Mouse (Mus musculus): ENCODE results near the gene Cmya5. TPM values are rescaled to one million over a fixed set of nuclear protein-coding genes. Genes with fewer than 3 reads are reported as not detected.
"Not testable (repeated sequence)": the region's sequence is repeated elsewhere in the genome, so short reads cannot be mapped to it uniquely, and the experiment has no call there.

The Cmya5 gene
- polyA plus RNA-seq, 1 experiment: not detected

GRCm38 (mm10) chr13:93094204-93094935, 50.2 kb downstream of the Cmya5 start:
- Histone ChIP-seq H3K9me3 (ENCODE audit: control insufficient read depth, low read length) (no peaks in the 10 kb centered on the region), H3K36me3 (ENCODE audit: control insufficient read depth) (no peaks in the 10 kb centered on the region), H3K4me3 (replicated peaks) (no peak overlapping the region), H3K27me3 (ENCODE audit: control insufficient read depth) (peaks cover 3% of the 10 kb centered on the region; the same call in 1 of the 2 replicates), H3K4me1 (ENCODE audit: control insufficient read depth) (no peaks in the 10 kb centered on the region)
- TF ChIP-seq TAL1 (IDR thresholded peaks at IDR 0.05; ENCODE audit: low read length) (no peak), GATA1 (IDR thresholded peaks at IDR 0.05; ENCODE audit: low read length) (no peak)

- Histone ChIP-seq H3K27me3 (ENCODE audit: control insufficient read depth) (peaks cover 3% of the 10 kb centered on the region; the same call in 1 of the 2 replicates), H3K9me3 (ENCODE audit: control insufficient read depth, low read length) (no peaks in the 10 kb centered on the region), H3K4me1 (ENCODE audit: control insufficient read depth) (no peaks in the 10 kb centered on the region), H3K4me3 (replicated peaks) (no peak overlapping the region), H3K36me3 (ENCODE audit: control insufficient read depth) (no peaks in the 10 kb centered on the region)
- TF ChIP-seq TAL1 (IDR thresholded peaks at IDR 0.05; ENCODE audit: low read length): no peak
- TF ChIP-seq GATA1 (IDR thresholded peaks at IDR 0.05; ENCODE audit: low read length): no peak
Measured at GRCm38 (mm10) chr13:93093697-93094096, 50.8 kb downstream of the Cmya5 start.

GRCm38 (mm10) chr13:93092916-93093429, 51.6 kb downstream of the Cmya5 start:
- Histone ChIP-seq H3K27me3 (ENCODE audit: control insufficient read depth) (peaks cover 3% of the 10 kb centered on the region; the same call in 1 of the 2 replicates), H3K9me3 (ENCODE audit: control insufficient read depth, low read length) (no peaks in the 10 kb centered on the region), H3K4me1 (ENCODE audit: control insufficient read depth) (no peaks in the 10 kb centered on the region), H3K36me3 (ENCODE audit: control insufficient read depth) (no peaks in the 10 kb centered on the region), H3K4me3 (replicated peaks) (no peak overlapping the region)
- TF ChIP-seq TAL1 (IDR thresholded peaks at IDR 0.05; ENCODE audit: low read length) (no peak), GATA1 (IDR thresholded peaks at IDR 0.05; ENCODE audit: low read length) (no peak)

GRCm38 (mm10) chr13:93091866-93092455, 52.6 kb downstream of the Cmya5 start:
- Histone ChIP-seq H3K9me3 (ENCODE audit: control insufficient read depth, low read length) (no peaks in the 10 kb centered on the region), H3K4me1 (ENCODE audit: control insufficient read depth) (no peaks in the 10 kb centered on the region), H3K36me3 (ENCODE audit: control insufficient read depth) (no peaks in the 10 kb centered on the region), H3K4me3 (replicated peaks) (no peak overlapping the region), H3K27me3 (ENCODE audit: control insufficient read depth) (peaks cover 3% of the 10 kb centered on the region; the same call in 1 of the 2 replicates)
- TF ChIP-seq GATA1 (IDR thresholded peaks at IDR 0.05; ENCODE audit: low read length) (no peak), TAL1 (IDR thresholded peaks at IDR 0.05; ENCODE audit: low read length) (no peak)

GRCm38 (mm10) chr13:93091176-93091575, 53.3 kb downstream of the Cmya5 start:
- no peak for TF ChIP-seq TAL1 (IDR thresholded peaks at IDR 0.05; ENCODE audit: low read length)
- TF ChIP-seq GATA1 (IDR thresholded peaks at IDR 0.05; ENCODE audit: low read length): no peak
- H3K27me3 ChIP-seq (ENCODE audit: control insufficient read depth): peaks cover 3% of the 10 kb centered on the region; the same call in 1 of the 2 replicates
- H3K9me3 ChIP-seq (ENCODE audit: control insufficient read depth, low read length): no peaks in the 10 kb centered on the region
- no peaks in the 10 kb centered on the region for H3K36me3 ChIP-seq (ENCODE audit: control insufficient read depth)
- H3K4me3 ChIP-seq (replicated peaks): no peak overlapping the region
- H3K4me1 ChIP-seq (ENCODE audit: control insufficient read depth): no peaks in the 10 kb centered on the region

GRCm38 (mm10) chr13:93089481-93089880, 55.0 kb downstream of the Cmya5 start:
- no peak overlapping the region for H3K4me3 ChIP-seq (replicated peaks)
- H3K4me1 ChIP-seq (ENCODE audit: control insufficient read depth): no peaks in the 10 kb centered on the region
- peaks cover 3% of the 10 kb centered on the region; the same call in 1 of the 2 replicates for H3K27me3 ChIP-seq (ENCODE audit: control insufficient read depth)
- no peaks in the 10 kb centered on the region for H3K36me3 ChIP-seq (ENCODE audit: control insufficient read depth)
- H3K9me3 ChIP-seq (ENCODE audit: control insufficient read depth, low read length): no peaks in the 10 kb centered on the region
- TF ChIP-seq TAL1 (IDR thresholded peaks at IDR 0.05; ENCODE audit: low read length): no peak

- no peaks in the 10 kb centered on the region for H3K9me3 ChIP-seq (ENCODE audit: control insufficient read depth, low read length)
- H3K4me1 ChIP-seq (ENCODE audit: control insufficient read depth): no peaks in the 10 kb centered on the region
- no peak overlapping the region for H3K4me3 ChIP-seq (replicated peaks)
- no peak for TF ChIP-seq GATA1 (IDR thresholded peaks at IDR 0.05; ENCODE audit: low read length)
- TF ChIP-seq TAL1 (IDR thresholded peaks at IDR 0.05; ENCODE audit: low read length): no peak
- no peaks in the 10 kb centered on the region for H3K36me3 ChIP-seq (ENCODE audit: control insufficient read depth)
- H3K27me3 ChIP-seq (ENCODE audit: control insufficient read depth): no peaks in the 10 kb centered on the region
Measured at GRCm38 (mm10) chr13:93085711-93086110, 58.8 kb downstream of the Cmya5 start.

- H3K4me3 ChIP-seq (replicated peaks); H3K27me3 ChIP-seq (ENCODE audit: control insufficient read depth); H3K9me3 ChIP-seq (ENCODE audit: control insufficient read depth, low read length); H3K4me1 ChIP-seq (ENCODE audit: control insufficient read depth); H3K36me3 ChIP-seq (ENCODE audit: control insufficient read depth): not testable (repeated sequence)
Measured at GRCm38 (mm10) chr13:93082324-93082723, 62.2 kb downstream of the Cmya5 start.

GRCm38 (mm10) chr13:93080859-93081258, 63.7 kb downstream of the Cmya5 start:
- Histone ChIP-seq H3K36me3 (ENCODE audit: control insufficient read depth) (no peaks in the 10 kb centered on the region), H3K4me1 (ENCODE audit: control insufficient read depth) (no peaks in the 10 kb centered on the region), H3K4me3 (replicated peaks) (no peak overlapping the region), H3K27me3 (ENCODE audit: control insufficient read depth) (no peaks in the 10 kb centered on the region), H3K9me3 (ENCODE audit: control insufficient read depth, low read length) (no peaks in the 10 kb centered on the region)
- TF ChIP-seq GATA1 (IDR thresholded peaks at IDR 0.05; ENCODE audit: low read length): no peak
- TF ChIP-seq TAL1 (IDR thresholded peaks at IDR 0.05; ENCODE audit: low read length): no peak
